Mouse (Mus musculus): ENCODE measurements around the gene Shbg. TPM values are rescaled to one million over a fixed set of nuclear protein-coding genes. Genes with fewer than 3 reads are reported as not detected.

Shbg gene
- polyA plus RNA-seq (2015; fragmentation: Nextera tagmentation; extraction: Ambion mirVana), result 0.15 TPM in 1 of 2 replicates, not detected in the other

- WGBS, result 56% methylated on average over 5 of the region's 5 CpGs
- H3K9ac ChIP-seq (ENCODE audit: low read length), result no peak within 1 kb of the TSS
- no peak for ATAC-seq (ENCODE audit: low read depth)
- no peak within 1 kb of the TSS for H3K4me3 ChIP-seq (ENCODE audit: low read length)
- H3K4me2 ChIP-seq (ENCODE audit: low read depth, low read length), result no peak within 1 kb of the TSS
- H3K4me1 ChIP-seq (replicated peaks; ENCODE audit: control insufficient read depth, insufficient read depth, low read length), result peaks cover 3% of the 10 kb centered on the region; the same call in 1 of the 2 replicates
- H3K27ac ChIP-seq (ENCODE audit: low read length), result no peak within 1 kb of the TSS
- H3K36me3 ChIP-seq (ENCODE audit: control insufficient read depth, insufficient read depth, low read length), result no peaks in the 10 kb centered on the region
- H3K27me3 ChIP-seq (ENCODE audit: control insufficient read depth, insufficient read depth, low read depth, low read length), result peaks cover 4% of the 10 kb centered on the region; the same call in 1 of the 2 replicates
- H3K9me3 ChIP-seq (ENCODE audit: control insufficient read depth, low read length), result no peaks in the 10 kb centered on the region
These were observed at the start of gene Shbg for GRCm38 (mm10) chr11:69617805-69618204. Gene Shbg (minus strand): TSS chr11:69617905.

- H3K27ac ChIP-seq (ENCODE audit: low read length), result no peak overlapping the region
These were observed 48.9 kb upstream of the Shbg start for GRCm38 (mm10) chr11:69666665-69667005.

DNA sequence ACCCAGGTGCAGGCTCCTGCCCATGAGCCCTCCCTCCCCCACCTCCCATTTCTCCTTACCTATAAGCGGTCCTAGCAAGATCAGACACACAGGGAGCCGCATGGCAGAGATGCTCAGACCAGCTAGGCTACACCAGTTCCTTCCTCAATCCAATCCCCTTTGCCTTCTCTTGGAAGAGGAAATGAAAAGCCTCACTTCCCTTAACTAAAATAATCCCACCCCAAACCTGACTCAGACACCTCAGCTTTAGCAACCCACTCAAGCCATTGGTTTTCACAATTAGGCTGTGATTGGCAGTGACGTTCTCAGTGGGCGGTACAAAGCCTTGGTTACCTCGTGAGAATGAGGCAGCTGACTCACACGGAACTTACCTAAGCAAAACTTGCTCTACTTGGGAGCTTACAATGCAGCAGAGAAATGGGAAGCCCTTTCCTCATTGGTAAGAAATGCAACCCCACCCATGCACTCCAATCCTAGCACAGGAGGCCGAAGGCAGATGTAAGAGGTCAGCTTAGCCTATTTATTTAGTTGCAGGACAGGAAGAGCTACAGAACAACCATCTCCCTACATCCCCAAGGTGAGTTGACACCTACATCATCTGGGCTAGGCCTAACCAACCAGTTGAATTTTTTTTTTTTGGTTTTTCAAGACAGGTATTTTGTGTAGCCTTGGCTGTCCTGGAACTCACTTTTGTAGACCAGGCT is 48.4 kb upstream of the Shbg start, which contains the start of gene Cd68:
Cd68 (minus strand) TSS at position 193 of the 704 bp plus-strand sequence.
- Histone ChIP-seq H3K27ac (ENCODE audit: low read length) (no peak within 1 kb of the TSS), H3K36me3 (ENCODE audit: control insufficient read depth, insufficient read depth, low read length) (peaks cover 53% of the 10 kb centered on the region), H3K4me2 (ENCODE audit: low read depth, low read length) (no peak within 1 kb of the TSS), H3K4me1 (replicated peaks; ENCODE audit: control insufficient read depth, insufficient read depth, low read length) (peaks cover 28% of the 10 kb centered on the region), H3K9me3 (ENCODE audit: control insufficient read depth, low read length) (no peaks in the 10 kb centered on the region), H3K27me3 (ENCODE audit: control insufficient read depth, insufficient read depth, low read depth, low read length) (no peaks in the 10 kb centered on the region), H3K4me3 (ENCODE audit: low read length) (no peak within 1 kb of the TSS), H3K9ac (ENCODE audit: low read length) (peak within 1 kb of the TSS; percentile 9; the same call in 1 of the 2 replicates)
- no peak for ATAC-seq (ENCODE audit: low read depth)
- WGBS, result 27% methylated on average over 7 of the region's 7 CpGs

More at GRCm38 (mm10) chr11:69666665-69667005, 48.9 kb upstream of the Shbg start:
- 87% methylated on average over 3 of the region's 3 CpGs for WGBS
- Histone ChIP-seq H3K4me1 (replicated peaks; ENCODE audit: control insufficient read depth, insufficient read depth, low read length) (peaks cover 23% of the 10 kb centered on the region), H3K36me3 (ENCODE audit: control insufficient read depth, insufficient read depth, low read length) (peaks cover 53% of the 10 kb centered on the region), H3K9me3 (ENCODE audit: control insufficient read depth, low read length) (no peaks in the 10 kb centered on the region), H3K4me3 (ENCODE audit: low read length) (no peak overlapping the region), H3K9ac (ENCODE audit: low read length) (no peak overlapping the region), H3K27me3 (ENCODE audit: control insufficient read depth, insufficient read depth, low read depth, low read length) (no peaks in the 10 kb centered on the region), H3K4me2 (ENCODE audit: low read depth, low read length) (no peak overlapping the region)
- ATAC-seq (ENCODE audit: low read depth), result no peak

GRCm38 (mm10) chr11:69665457-69665960 is 47.8 kb upstream of the Shbg start:
- H3K27me3 ChIP-seq (ENCODE audit: control insufficient read depth, insufficient read depth, low read depth, low read length), result no peaks in the 10 kb centered on the region
- ATAC-seq (ENCODE audit: low read depth), result no peak
- no peak overlapping the region for H3K9ac ChIP-seq (ENCODE audit: low read length)
- WGBS, result 57% methylated on average over 9 of the region's 9 CpGs
- no peak overlapping the region for H3K4me2 ChIP-seq (ENCODE audit: low read depth, low read length)
- H3K27ac ChIP-seq (ENCODE audit: low read length), result no peak overlapping the region
- peaks cover 28% of the 10 kb centered on the region for H3K4me1 ChIP-seq (replicated peaks; ENCODE audit: control insufficient read depth, insufficient read depth, low read length)
- H3K36me3 ChIP-seq (ENCODE audit: control insufficient read depth, insufficient read depth, low read length), result peaks cover 49% of the 10 kb centered on the region
- no peak overlapping the region for H3K4me3 ChIP-seq (ENCODE audit: low read length)
- H3K9me3 ChIP-seq (ENCODE audit: control insufficient read depth, low read length), result no peaks in the 10 kb centered on the region

DNA sequence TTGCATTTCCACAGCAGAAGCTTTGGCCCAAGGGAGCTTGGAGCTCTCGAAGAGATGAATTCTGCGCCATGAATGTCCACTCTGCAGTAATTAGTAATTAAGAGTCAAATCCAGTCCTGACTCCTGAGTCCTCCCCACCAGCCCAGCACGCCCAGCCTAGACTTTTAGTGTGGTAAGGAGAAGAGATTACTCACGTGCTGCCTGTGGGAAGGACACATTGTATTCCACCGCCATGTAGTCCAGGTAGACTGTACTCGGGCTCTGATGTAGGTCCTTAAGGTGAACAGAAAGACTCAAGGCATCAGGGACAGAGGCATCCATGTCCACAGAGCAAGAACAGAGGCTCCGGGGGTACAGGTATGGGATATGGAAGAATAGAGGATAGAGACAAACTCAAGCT is 47.1 kb upstream of the Shbg start:
- no peak for ATAC-seq (ENCODE audit: low read depth)
- H3K27ac ChIP-seq (ENCODE audit: low read length), result no peak overlapping the region
- 87% methylated on average over 7 of the region's 7 CpGs for WGBS
- H3K36me3 ChIP-seq (ENCODE audit: control insufficient read depth, insufficient read depth, low read length), result peaks cover 45% of the 10 kb centered on the region
- H3K4me2 ChIP-seq (ENCODE audit: low read depth, low read length), result no peak overlapping the region
- H3K9me3 ChIP-seq (ENCODE audit: control insufficient read depth, low read length), result no peaks in the 10 kb centered on the region
- H3K9ac ChIP-seq (ENCODE audit: low read length), result peak overlapping the region; percentile 9; the same call in 1 of the 2 replicates
- peaks cover 22% of the 10 kb centered on the region for H3K4me1 ChIP-seq (replicated peaks; ENCODE audit: control insufficient read depth, insufficient read depth, low read length)
- no peaks in the 10 kb centered on the region for H3K27me3 ChIP-seq (ENCODE audit: control insufficient read depth, insufficient read depth, low read depth, low read length)
- no peak overlapping the region for H3K4me3 ChIP-seq (ENCODE audit: low read length)

DNA sequence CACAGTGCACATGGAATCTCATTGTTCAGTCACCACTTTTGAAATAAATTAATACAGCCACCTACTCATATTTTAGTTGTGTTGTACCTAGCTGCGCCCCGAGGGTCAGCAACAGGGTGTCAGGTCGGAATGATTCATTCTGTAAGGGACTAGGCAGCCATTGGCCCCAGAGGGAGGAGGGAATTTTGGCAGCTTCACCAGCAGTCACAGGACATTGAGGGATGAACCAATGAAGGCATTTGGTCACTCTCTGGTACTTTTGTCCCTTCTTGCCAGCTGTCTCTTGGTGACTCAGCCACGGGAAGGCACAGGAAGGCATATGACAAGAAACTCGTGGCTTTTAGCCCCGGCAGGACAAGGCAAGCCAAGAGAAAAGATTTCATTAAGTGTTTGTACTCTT is 46.1 kb upstream of the Shbg start:
- no peak overlapping the region for H3K4me2 ChIP-seq (ENCODE audit: low read depth, low read length)
- peaks cover 36% of the 10 kb centered on the region for H3K36me3 ChIP-seq (ENCODE audit: control insufficient read depth, insufficient read depth, low read length)
- ATAC-seq (ENCODE audit: low read depth), result no peak

DNA sequence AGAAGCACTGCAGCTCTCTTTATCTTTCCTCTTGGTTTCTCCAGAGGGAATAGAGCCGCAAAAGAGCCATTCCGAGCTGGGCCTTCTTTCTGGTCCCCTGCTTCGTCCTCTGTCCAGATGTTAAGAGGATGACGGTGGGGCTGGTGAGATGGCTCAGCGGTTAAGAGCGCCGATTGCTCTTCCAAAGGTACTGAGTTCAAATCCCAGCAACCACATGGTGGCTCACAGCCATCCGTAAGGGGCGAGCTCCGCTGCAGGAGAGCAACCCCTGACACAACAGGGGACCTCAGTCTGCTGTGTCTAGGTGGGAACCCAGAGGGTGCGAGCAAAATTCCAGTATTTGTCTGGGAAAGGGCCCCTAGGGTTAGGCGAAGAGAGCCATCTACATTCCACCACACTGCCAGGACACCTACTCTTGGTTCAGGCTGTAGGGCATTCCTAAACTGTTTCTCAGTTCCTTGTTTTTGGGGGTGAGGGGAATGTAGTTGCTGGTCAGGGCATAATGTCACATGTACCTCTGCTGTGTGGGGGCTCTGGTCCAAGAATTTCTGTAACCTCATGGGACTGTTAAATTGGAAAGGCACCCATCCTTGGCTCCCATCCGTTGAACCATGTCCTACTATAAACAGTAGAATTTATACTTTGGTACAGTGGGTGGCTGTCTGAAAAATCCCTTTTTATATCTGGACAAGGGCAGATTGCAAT is 45.4 kb upstream of the Shbg start:
- Histone ChIP-seq H3K27me3 (ENCODE audit: control insufficient read depth, insufficient read depth, low read depth, low read length) (no peaks in the 10 kb centered on the region), H3K4me2 (ENCODE audit: low read depth, low read length) (peak overlapping the region; percentile 58), H3K36me3 (ENCODE audit: control insufficient read depth, insufficient read depth, low read length) (peaks cover 33% of the 10 kb centered on the region), H3K4me1 (replicated peaks; ENCODE audit: control insufficient read depth, insufficient read depth, low read length) (peaks cover 13% of the 10 kb centered on the region), H3K9me3 (ENCODE audit: control insufficient read depth, low read length) (no peaks in the 10 kb centered on the region), H3K27ac (ENCODE audit: low read length) (peak overlapping the region; percentile 97), H3K4me3 (ENCODE audit: low read length) (peak overlapping the region; percentile 69), H3K9ac (ENCODE audit: low read length) (peak overlapping the region; percentile 76)
- ATAC-seq (ENCODE audit: low read depth), result no peak
- WGBS, result 60% methylated on average over 13 of the region's 13 CpGs

More for the DNA sequence above, 46.1 kb upstream of the Shbg start:
- H3K4me3 ChIP-seq (ENCODE audit: low read length), result no peak overlapping the region
- H3K27me3 ChIP-seq (ENCODE audit: control insufficient read depth, insufficient read depth, low read depth, low read length), result no peaks in the 10 kb centered on the region
- peak overlapping the region; percentile 97; the same call in 1 of the 2 replicates for H3K27ac ChIP-seq (ENCODE audit: low read length)
- WGBS, result 76% methylated on average over 6 of the region's 6 CpGs
- H3K4me1 ChIP-seq (replicated peaks; ENCODE audit: control insufficient read depth, insufficient read depth, low read length), result peaks cover 13% of the 10 kb centered on the region
- no peak overlapping the region for H3K9ac ChIP-seq (ENCODE audit: low read length)
- no peaks in the 10 kb centered on the region for H3K9me3 ChIP-seq (ENCODE audit: control insufficient read depth, low read length)

DNA sequence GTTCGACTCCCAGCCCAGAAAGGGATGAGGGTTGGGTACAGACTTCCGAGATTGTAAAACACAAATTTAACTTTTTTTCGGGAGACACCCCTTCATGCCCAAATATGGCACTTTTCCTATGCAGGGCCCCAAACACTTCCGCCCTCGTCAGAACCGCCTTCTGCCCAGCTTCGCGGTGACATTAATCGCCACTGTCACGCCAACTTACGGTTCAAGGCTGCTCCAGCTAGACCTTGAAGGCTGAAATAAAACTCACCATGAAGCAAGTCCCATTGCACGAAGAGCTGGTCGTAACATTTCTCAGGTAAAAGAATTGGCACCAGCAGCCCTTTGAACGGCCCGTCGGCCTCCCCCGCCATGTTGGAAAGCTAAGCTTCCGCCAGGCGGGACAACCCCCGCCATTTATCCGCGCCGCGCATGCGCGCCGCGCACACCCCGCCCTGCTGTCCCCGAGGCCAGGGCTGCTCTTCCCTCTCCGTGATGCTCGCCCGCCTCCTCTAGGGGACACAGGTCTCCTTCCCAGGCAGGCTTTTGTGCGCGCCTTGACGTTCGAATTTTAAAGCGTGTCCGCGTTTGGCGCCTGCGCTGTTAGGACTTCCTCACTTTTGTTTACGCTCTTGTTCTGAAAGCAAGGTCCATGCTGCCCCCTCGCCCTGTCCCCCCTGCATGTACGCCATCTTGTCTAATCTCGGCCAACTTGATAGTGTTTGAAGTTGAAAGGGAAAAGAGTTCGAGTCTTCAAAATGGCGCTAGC is 44.7 kb upstream of the Shbg start, which contains the start of gene Mpdu1:
Mpdu1 (minus strand) TSS at position 430 of the 754 bp plus-strand sequence.
- Histone ChIP-seq H3K4me2 (ENCODE audit: low read depth, low read length) (peak within 1 kb of the TSS; percentile 58), H3K9ac (ENCODE audit: low read length) (peak within 1 kb of the TSS; percentile 76), H3K9me3 (ENCODE audit: control insufficient read depth, low read length) (no peaks in the 10 kb centered on the region), H3K36me3 (ENCODE audit: control insufficient read depth, insufficient read depth, low read length) (peaks cover 26% of the 10 kb centered on the region), H3K4me3 (ENCODE audit: low read length) (peak within 1 kb of the TSS; percentile 69), H3K27ac (ENCODE audit: low read length) (peak within 1 kb of the TSS; percentile 97), H3K4me1 (replicated peaks; ENCODE audit: control insufficient read depth, insufficient read depth, low read length) (peaks cover 13% of the 10 kb centered on the region), H3K27me3 (ENCODE audit: control insufficient read depth, insufficient read depth, low read depth, low read length) (no peaks in the 10 kb centered on the region)
- peak; percentile 97 for ATAC-seq (ENCODE audit: low read depth)
- WGBS, result under 1% methylated on average over 48 of the region's 48 CpGs
